Mouse (Mus musculus): ENCODE results near the gene Hsdl1. TPM values are rescaled to one million over a fixed set of nuclear protein-coding genes. Genes with fewer than 3 reads are reported as not detected.

Gene Hsdl1
- total and polyA plus RNA-seq, 2 experiments from 2014 or later = 164 TPM

- no peak for DNase-seq (ENCODE audit: low spot score)
- ATAC-seq (ENCODE audit: low FRiP score) = no peak
- no peak for TF ChIP-seq CTCF (IDR thresholded peaks at IDR 0.05)
- Histone ChIP-seq H3K27me3 (ENCODE audit: insufficient read depth, low read length) (no peaks in the 10 kb centered on the region), H3K4me2 (ENCODE audit: low read depth, low read length, poor library complexity, severe bottlenecking) (no peak overlapping the region), H3K4me1 (ENCODE audit: insufficient read depth, low read length) (no peaks in the 10 kb centered on the region), H3K9ac (replicated peaks; ENCODE audit: low read length, poor library complexity, severe bottlenecking) (no peak overlapping the region), H3K36me3 (ENCODE audit: insufficient read depth, low read length) (no peaks in the 10 kb centered on the region), H3K4me3 (ENCODE audit: low read depth, low read length) (no peak overlapping the region), H3K9me3 (ENCODE audit: low read length) (no peaks in the 10 kb centered on the region), H3K27ac (ENCODE audit: low read depth, low read length) (no peak overlapping the region)
- WGBS = 86% methylated on average over 14 of the region's 14 CpGs
Measured at GRCm38 (mm10) chr8:119590348-119590747, 15.4 kb upstream of the Hsdl1 start.

- Histone ChIP-seq H3K4me3 (ENCODE audit: low read depth, low read length) (no peak overlapping the region), H3K4me2 (ENCODE audit: low read depth, low read length, poor library complexity, severe bottlenecking) (no peak overlapping the region), H3K9me3 (ENCODE audit: low read length) (no peaks in the 10 kb centered on the region), H3K4me1 (ENCODE audit: insufficient read depth, low read length) (no peaks in the 10 kb centered on the region), H3K36me3 (ENCODE audit: insufficient read depth, low read length) (no peaks in the 10 kb centered on the region), H3K9ac (replicated peaks; ENCODE audit: low read length, poor library complexity, severe bottlenecking) (no peak overlapping the region), H3K27ac (ENCODE audit: low read depth, low read length) (no peak overlapping the region), H3K27me3 (ENCODE audit: insufficient read depth, low read length) (no peaks in the 10 kb centered on the region)
- no peak for ATAC-seq (ENCODE audit: low FRiP score)
- no peak for TF ChIP-seq CTCF (IDR thresholded peaks at IDR 0.05)
- 20% methylated on average over 10 of the region's 10 CpGs for WGBS
- no peak for DNase-seq (ENCODE audit: low spot score)
Measured at GRCm38 (mm10) chr8:119588844-119589243, 13.9 kb upstream of the Hsdl1 start.

GRCm38 (mm10) chr8:119588321-119588720, 13.3 kb upstream of the Hsdl1 start:
- Histone ChIP-seq H3K9ac (replicated peaks; ENCODE audit: low read length, poor library complexity, severe bottlenecking) (no peak overlapping the region), H3K9me3 (ENCODE audit: low read length) (no peaks in the 10 kb centered on the region), H3K27ac (ENCODE audit: low read depth, low read length) (no peak overlapping the region), H3K4me3 (ENCODE audit: low read depth, low read length) (no peak overlapping the region), H3K4me2 (ENCODE audit: low read depth, low read length, poor library complexity, severe bottlenecking) (no peak overlapping the region), H3K36me3 (ENCODE audit: insufficient read depth, low read length) (no peaks in the 10 kb centered on the region), H3K4me1 (ENCODE audit: insufficient read depth, low read length) (no peaks in the 10 kb centered on the region), H3K27me3 (ENCODE audit: insufficient read depth, low read length) (no peaks in the 10 kb centered on the region)
- 60% methylated on average over 4 of the region's 4 CpGs for WGBS
- DNase-seq (ENCODE audit: low spot score) (no peak), ATAC-seq (ENCODE audit: low FRiP score) (no peak)
- peak; percentile 59 for TF ChIP-seq CTCF (IDR thresholded peaks at IDR 0.05)

- Histone ChIP-seq H3K27ac (ENCODE audit: low read depth, low read length) (no peak overlapping the region), H3K4me3 (ENCODE audit: low read depth, low read length) (peak overlapping the region; percentile 26), H3K27me3 (ENCODE audit: insufficient read depth, low read length) (no peaks in the 10 kb centered on the region), H3K36me3 (ENCODE audit: insufficient read depth, low read length) (no peaks in the 10 kb centered on the region), H3K9me3 (ENCODE audit: low read length) (no peaks in the 10 kb centered on the region), H3K4me1 (ENCODE audit: insufficient read depth, low read length) (no peaks in the 10 kb centered on the region), H3K9ac (replicated peaks; ENCODE audit: low read length, poor library complexity, severe bottlenecking) (no peak overlapping the region; the same call in 1 of the 2 replicates), H3K4me2 (ENCODE audit: low read depth, low read length, poor library complexity, severe bottlenecking) (peak overlapping the region; percentile 51)
- no peak for ATAC-seq (ENCODE audit: low FRiP score)
- WGBS = 25% methylated on average over 22 of the region's 24 CpGs
- DNase-seq (ENCODE audit: low spot score) = no peak
- no peak for TF ChIP-seq CTCF (IDR thresholded peaks at IDR 0.05)
Measured at GRCm38 (mm10) chr8:119585901-119586300, 10.9 kb upstream of the Hsdl1 start.

- Histone ChIP-seq H3K4me1 (ENCODE audit: insufficient read depth, low read length) (no peaks in the 10 kb centered on the region), H3K9me3 (ENCODE audit: low read length) (no peaks in the 10 kb centered on the region), H3K27me3 (ENCODE audit: insufficient read depth, low read length) (no peaks in the 10 kb centered on the region), H3K36me3 (ENCODE audit: insufficient read depth, low read length) (no peaks in the 10 kb centered on the region), H3K4me3 (ENCODE audit: low read depth, low read length) (no peak overlapping the region), H3K4me2 (ENCODE audit: low read depth, low read length, poor library complexity, severe bottlenecking) (no peak overlapping the region), H3K9ac (replicated peaks; ENCODE audit: low read length, poor library complexity, severe bottlenecking) (no peak overlapping the region), H3K27ac (ENCODE audit: low read depth, low read length) (no peak overlapping the region)
- ATAC-seq (ENCODE audit: low FRiP score) (no peak), DNase-seq (ENCODE audit: low spot score) (no peak)
- TF ChIP-seq CTCF (IDR thresholded peaks at IDR 0.05) = no peak
- 90% methylated on average over 5 of the region's 5 CpGs for WGBS
Measured at GRCm38 (mm10) chr8:119580441-119581161, 5.6 kb upstream of the Hsdl1 start.

- Histone ChIP-seq H3K4me1 (ENCODE audit: insufficient read depth, low read length) (no peaks in the 10 kb centered on the region), H3K9me3 (ENCODE audit: low read length) (no peaks in the 10 kb centered on the region), H3K4me3 (ENCODE audit: low read depth, low read length) (no peak overlapping the region), H3K27me3 (ENCODE audit: insufficient read depth, low read length) (no peaks in the 10 kb centered on the region), H3K4me2 (ENCODE audit: low read depth, low read length, poor library complexity, severe bottlenecking) (no peak overlapping the region), H3K36me3 (ENCODE audit: insufficient read depth, low read length) (no peaks in the 10 kb centered on the region), H3K27ac (ENCODE audit: low read depth, low read length) (no peak overlapping the region), H3K9ac (replicated peaks; ENCODE audit: low read length, poor library complexity, severe bottlenecking) (no peak overlapping the region)
- no peak for TF ChIP-seq CTCF (IDR thresholded peaks at IDR 0.05)
- no peak for DNase-seq (ENCODE audit: low spot score)
- WGBS = 44% methylated on average over 13 of the region's 13 CpGs
- no peak for ATAC-seq (ENCODE audit: low FRiP score)
Measured at GRCm38 (mm10) chr8:119579096-119579495, 4.1 kb upstream of the Hsdl1 start.
